Mouse (Mus musculus) monocyte, adult 5-6 weeks (primary cell): ENCODE measurements around the gene Pimreg. TPM values are rescaled to one million over a fixed set of nuclear protein-coding genes. Genes with fewer than 3 reads are reported as not detected.

ENCODE experiments used
- ATAC-seq: fragments of 153-309, 156-312 bp; replicated peaks from 2 replicates; pipeline ENCODE4 v1.8.0; 2017; ENCODE audit warnings: mild to moderate bottlenecking; ENCODE audit not compliant: low TSS enrichment, insufficient number of reproducible peaks, severe bottlenecking, poor library complexity, low FRiP score
- total RNA-seq: library from RNA; stranded (forward); fragments of 200-1000, 200-491, 200-594 nt; gene quantifications from 3 replicates; pipeline ENCODE4 v1.2.3, GENCODE M21; 2017

The Pimreg gene
- total RNA-seq, 1 experiment from 2014 or later: not detected

GRCm38 (mm10) chr11:72025843-72026242, 16.0 kb upstream of the Pimreg start:
- no peak for ATAC-seq

GRCm38 (mm10) chr11:72026516-72026915, 15.3 kb upstream of the Pimreg start:
- ATAC-seq: no peak

GRCm38 (mm10) chr11:72027836-72028235, 14.0 kb upstream of the Pimreg start:
- no peak for ATAC-seq

- ATAC-seq: no peak
These were observed 12.7 kb upstream of the Pimreg start for GRCm38 (mm10) chr11:72029143-72029542.

- no peak for ATAC-seq
These were observed 10.5 kb upstream of the Pimreg start for GRCm38 (mm10) chr11:72031353-72031752.

GRCm38 (mm10) chr11:72032091-72032490, 9.7 kb upstream of the Pimreg start:
- ATAC-seq: no peak

- no peak for ATAC-seq
These were observed 9.2 kb upstream of the Pimreg start for GRCm38 (mm10) chr11:72032589-72032988.

GRCm38 (mm10) chr11:72037409-72037808, 4.4 kb upstream of the Pimreg start, which contains the start of gene Aipl1:
Gene Aipl1 (minus strand): TSS chr11:72037509.
- no peak for ATAC-seq

- ATAC-seq: no peak
These were observed 3.8 kb upstream of the Pimreg start for GRCm38 (mm10) chr11:72037996-72038395.

GRCm38 (mm10) chr11:72039599-72040386, 2.0 kb upstream of the Pimreg start:
- no peak for ATAC-seq

GRCm38 (mm10) chr11:72041290-72041767, 503 bp upstream of the Pimreg start:
- ATAC-seq: no peak

GRCm38 (mm10) chr11:72042631-72043030, 799 bp downstream of the Pimreg start:
- no peak for ATAC-seq

GRCm38 (mm10) chr11:72044231-72044630, 2.4 kb downstream of the Pimreg start:
- no peak for ATAC-seq

- ATAC-seq: no peak
These were observed 6.9 kb downstream of the Pimreg start for GRCm38 (mm10) chr11:72048730-72049129.

GRCm38 (mm10) chr11:72049171-72049759, 7.4 kb downstream of the Pimreg start:
- no peak for ATAC-seq

GRCm38 (mm10) chr11:72050168-72050894, 8.5 kb downstream of the Pimreg start:
- ATAC-seq: no peak

- no peak for ATAC-seq
These were observed 9.3 kb downstream of the Pimreg start for GRCm38 (mm10) chr11:72050895-72051858.

GRCm38 (mm10) chr11:72052221-72052620, 10.4 kb downstream of the Pimreg start:
- no peak for ATAC-seq
